Mouse (Mus musculus) adrenal gland, postnatal 14 days (tissue): ENCODE measurements at regions not wholly inside any gene's neighbourhood (a gene's known extent, or its start where the extent isn't known, plus 50 kb on each side); places are given as distances from the start of the nearest gene placed in this dataset.

ENCODE experiments used
- DNase-seq: peaks from one replicate; pipeline ENCODE4 v3.0.0; 2021; ENCODE audit warnings: mixed read lengths

DNA sequence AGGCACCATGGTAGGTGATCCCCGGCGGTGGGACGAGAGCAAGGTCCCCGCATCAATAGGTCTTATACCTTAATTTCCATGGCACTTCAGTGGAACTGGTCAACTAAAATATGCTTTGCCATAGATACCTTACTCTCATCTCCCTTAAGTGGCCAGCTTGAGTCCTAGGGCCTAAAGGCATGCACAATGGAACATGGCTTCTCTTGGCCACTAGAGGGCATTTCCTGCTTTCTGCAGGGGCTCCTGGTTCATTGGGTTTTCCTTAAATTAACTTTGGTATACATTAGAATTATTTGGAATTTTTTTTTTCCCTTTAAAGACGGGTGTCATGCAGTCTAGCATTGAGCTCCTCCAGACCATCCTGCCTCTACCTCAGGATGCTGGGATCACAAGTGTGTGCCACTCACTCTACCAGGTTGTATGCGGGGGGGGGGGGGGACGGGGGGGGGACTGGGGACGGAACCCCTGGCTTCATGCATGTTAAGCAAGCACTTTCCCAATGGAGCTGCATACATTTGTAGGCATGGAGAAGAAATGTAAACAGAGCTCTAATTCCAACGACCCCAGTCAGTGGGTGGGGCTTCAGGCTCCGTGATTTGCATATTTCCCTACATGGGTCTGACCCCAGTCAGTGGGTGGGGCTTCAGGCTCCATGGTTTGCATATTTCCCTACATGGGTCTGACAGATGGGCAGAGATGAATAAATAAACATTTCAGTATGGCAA, 113.4 kb upstream of the Cpm start:
- DNase-seq: peak; percentile 47

DNA sequence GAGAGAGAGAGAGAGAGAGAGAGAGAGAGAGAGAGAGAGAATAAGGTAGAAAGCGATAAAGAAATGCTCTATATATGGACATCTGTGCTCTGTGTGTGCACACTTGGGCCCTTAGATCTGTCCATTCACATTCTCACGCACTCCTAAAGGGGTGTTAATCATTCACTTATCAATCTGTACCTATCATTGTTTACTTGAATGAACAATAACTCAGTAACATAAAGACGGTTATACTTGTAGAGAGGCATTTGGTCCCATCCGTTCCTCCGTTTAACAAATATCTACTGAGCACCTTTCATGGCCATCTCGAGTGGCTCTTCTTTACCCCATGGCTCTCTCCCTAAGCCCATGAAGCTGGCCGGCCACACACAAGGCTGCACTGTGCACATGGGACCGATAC, 114.3 kb upstream of the Cpm start:
- DNase-seq: no peak

DNA sequence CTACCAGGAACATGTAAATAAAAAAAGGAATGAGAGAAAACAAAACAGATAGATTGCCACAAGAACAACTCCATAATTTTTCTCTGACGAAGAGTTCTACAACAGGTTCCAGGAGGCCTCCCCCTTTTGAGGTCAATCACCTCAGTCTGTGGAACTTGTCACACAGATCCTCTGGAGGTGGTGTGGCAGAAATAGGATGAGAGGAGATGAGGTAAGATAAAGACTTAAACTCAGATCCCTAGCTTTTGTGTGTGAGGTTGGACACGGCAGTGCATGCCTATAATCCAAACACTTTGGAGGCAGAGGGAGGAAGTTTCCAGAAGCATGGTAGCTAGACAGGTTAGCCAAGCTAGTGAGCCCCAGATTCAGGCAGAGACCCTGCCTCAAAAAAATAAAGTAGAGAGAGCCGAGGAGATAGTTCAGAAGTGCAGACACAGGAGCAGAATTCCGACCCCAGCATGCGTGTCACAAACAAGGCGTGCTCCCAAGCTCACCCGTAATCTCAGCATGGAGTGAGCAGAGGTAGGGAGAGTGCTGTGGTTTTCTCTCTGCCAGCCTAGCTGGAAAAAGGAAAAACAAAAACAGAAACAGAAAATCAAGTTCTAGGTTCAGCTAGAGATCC, 115.3 kb upstream of the Cpm start:
- DNase-seq: no peak

DNA sequence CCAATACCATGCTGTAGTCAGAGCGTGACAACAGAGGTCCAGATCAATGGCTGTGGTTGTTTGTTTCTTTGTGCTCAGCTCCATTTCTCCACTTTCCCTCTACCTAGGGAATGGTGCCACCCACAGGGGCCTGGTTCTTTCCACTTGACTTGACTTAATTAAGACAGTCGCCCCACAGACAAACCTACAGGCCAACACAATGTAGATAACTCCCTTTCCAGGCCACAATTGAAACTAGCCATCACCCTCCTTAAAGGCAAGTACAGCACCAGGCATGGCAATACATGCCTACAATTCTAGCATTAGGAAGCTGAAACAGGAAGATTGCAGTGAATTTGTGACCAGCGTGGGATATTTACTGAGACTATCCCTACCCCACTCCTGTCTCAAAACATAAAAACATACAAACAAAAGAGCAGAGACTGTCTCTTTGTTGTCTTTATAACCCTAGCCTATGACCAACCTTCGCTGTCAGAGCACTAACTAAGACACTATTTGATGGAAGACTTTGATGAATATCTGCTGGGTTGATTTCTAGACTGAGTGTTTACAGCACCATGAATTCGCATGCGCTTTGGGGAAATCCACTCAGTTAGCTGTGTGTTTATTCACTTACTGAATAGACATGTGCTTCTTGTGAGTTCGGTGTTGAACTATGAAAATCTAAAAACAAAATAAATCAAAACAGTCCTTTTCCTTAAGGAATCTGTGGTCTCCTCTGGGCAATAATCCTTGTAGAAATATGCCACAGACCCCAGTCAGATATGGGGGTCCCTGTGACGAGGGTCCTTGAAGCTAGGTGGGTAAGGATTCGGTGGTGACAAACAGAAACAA, 116.7 kb upstream of the Cpm start:
- DNase-seq: no peak

DNA sequence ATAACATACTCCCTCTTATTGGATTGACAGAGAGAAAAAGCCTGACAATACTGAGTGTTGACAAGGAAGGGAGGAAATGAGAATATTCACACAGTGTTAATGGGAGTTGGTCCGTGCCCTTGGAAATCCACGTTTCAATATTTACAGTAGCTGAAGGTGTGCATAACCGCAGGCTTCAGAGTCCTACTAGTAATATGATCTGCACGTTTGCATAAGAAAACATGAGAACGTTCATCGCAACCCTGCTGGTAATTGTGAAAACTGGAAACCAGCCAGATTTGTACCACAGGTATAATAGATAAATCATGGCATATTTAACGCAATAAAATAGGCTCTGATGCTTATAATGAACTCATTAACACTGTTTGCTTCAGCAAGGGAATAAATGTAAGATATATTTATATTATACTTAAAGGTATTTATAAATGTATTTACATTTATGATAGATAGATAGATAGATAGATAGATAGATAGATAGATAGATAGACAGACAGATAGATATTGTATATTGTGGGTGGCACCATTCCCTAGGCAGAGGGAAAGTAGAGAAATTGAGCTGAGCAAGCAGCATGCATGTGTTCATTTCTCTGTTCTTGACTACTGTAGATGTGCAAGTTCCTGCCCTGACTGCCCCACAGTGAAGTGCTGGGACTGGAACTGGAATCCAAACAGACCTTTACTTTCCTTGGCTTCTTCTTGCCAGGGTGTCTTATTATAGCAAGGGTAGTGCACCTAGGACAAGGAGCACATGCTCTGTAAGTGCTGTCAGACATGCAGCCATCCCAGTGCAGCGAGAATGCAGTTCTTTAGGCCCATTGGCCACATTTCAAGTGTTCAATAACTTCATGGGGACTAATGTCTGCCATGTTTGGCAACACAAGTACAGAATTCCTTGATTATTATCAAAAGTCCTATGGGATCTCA, 117.6 kb upstream of the Cpm start:
- DNase-seq: no peak

DNA sequence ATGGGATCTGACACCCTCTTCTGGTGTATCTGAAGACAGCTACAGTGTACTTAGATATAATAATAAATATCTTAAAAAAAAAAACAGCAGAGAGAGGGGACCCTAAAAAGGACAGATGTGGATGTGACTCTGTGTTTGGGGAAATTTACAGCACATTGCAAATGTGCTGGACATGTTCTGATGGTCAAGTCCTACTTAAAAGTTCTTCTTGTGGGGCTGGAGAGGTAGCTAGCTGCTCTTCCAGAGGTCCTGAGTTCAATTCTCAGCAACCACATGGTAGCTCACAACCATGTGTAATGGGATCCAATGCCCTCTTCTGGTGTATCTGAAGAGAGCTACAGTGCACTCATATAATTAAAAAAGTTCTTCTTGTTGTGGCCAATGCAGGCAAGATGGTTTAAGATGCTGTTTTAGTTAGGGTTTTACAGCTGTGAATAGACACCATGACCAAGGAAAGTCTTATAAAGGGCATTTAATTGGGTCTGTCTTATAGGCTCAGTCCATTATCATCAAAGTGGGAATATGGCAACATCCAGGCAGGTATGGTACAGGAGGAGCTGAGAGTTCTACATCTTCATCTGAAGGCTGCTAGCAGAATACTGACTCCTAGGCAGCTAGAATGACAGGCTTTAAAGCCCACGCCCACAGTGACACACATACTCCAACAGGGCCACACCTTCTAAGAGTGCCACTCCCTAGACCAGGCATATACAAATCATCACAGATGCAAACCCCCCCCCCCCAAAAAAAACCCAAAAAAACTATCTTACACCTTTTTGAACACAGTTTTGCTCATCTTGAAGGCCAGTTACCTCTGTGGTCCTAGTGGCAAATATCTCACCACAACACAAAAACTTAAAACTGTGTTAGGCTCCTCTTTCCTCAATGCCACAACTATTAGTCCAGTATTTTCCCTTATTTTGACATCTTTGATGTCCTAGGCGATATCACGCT, 118.5 kb upstream of the Cpm start:
- no peak for DNase-seq

DNA sequence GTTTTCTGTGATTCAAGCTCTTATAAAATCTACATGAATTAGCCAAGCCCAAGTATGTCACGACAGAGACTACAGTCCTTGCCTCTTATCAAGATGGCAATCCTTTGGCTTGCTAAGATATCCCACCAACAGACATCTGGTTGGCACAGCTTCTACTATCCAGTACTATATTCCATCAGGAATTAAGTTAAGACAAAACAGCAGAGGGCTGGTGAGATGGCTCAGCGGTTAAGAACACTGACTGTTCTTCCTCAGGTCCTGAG, 119.1 kb upstream of the Cpm start:
- no peak for DNase-seq

DNA sequence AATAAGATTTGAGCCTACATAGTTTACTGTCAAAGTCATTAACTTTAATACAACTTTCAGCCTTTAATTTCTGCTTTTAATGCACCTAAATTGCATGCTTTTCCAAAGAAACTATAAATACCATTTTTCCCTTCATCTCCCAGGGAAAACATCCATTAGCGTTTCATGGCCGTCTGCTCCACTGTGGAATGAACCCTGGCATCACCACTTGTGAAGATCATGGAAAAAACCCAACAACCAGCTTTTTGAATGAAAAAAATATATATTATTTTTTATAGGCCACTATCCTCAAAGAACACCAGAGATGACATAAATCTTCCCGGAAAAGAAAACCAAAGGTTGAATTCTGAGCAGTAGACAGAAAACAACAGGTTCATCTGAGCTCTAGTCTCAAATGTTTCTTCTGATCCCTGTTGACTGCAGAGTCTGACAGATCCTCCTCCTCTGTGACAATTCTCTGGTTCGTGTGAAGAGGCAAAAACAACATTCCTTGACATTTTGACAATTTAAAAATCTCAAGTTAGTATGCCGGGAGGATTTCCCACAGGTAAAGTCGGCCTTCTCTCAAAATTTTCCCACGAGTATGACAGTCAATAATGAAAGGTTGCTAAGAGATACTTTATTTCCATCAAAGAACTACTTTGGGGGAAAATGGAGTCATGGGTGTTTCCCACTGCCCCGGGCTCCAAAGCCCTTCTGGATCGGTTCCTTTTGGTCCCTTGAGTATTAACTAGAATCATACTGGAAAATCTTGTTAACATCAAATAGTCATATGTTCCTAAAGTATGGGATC, 119.7 kb upstream of the Cpm start:
- DNase-seq: no peak

DNA sequence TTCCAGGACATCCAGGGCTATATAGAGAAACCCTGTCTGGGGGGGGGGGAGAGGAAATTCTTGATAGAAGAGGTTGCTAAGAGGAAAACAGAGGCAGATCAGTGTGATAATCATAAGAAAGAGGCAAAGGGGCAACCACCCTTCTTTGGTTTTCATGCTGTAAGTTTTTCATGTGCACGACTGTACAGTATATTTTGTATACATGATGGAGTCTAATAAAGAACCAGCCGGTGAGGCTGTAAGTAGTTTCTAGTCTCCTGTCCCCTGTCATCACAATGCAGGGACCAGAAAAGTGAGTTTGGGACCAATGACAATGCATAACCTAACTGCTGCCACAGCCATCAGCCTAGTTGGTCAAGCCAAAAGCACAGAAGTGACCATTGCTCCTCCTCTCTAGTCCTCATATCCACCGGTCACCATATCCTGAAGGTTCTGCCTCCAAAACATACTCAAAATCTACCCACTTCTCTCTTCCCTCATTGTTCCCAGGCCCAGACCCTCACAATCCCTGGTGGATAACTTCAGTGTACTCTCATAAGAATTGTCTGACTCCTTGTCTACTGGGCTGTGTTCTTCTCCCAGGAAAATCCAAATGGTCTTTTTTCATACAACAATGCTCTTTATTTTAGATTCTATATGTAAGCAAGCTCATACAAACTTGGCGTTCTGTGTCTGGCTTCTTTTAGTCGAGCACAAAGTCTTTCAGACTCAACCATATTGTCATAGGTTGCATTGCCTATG, 122.9 kb upstream of the Cpm start:
- DNase-seq: no peak

DNA sequence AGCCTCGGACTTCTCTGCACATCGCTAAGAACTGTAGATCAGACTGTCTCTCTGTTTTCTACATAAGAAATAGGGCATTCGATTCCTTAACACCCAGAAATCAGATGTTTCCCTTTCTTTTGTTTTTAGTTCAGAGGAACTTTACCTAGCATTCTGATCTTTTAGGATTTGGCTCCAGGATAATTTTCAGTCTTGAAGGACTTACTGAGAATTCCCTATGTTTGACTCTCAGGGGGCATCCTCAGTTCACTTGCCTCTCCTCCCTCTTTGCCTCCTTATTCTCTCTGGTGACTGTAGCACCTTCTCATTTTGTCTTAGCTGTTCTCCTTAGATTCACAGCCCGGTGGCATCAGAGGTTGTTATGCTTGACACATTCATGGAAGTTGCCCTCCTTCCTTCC, 123.8 kb upstream of the Cpm start:
- DNase-seq: no peak

DNA sequence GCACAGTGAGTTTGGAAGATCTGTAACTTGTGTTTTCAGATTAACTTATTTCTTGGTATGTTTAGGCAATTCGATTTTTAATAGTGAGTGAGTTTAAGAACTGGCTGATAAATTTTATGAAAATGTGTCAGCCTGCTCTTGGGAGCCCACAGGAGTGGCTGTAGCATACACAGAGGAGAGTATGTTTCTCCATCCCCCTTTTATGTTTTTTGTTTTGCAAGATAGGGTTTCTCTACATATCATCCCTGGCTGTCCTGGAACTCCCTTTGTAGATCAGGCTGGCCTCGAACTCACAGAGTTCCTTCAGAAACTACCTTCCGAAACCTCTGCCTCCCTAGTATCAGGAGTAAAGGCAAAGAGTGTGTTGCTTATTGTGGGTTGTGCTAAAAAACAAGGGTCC, 124.2 kb upstream of the Cpm start:
- no peak for DNase-seq

DNA sequence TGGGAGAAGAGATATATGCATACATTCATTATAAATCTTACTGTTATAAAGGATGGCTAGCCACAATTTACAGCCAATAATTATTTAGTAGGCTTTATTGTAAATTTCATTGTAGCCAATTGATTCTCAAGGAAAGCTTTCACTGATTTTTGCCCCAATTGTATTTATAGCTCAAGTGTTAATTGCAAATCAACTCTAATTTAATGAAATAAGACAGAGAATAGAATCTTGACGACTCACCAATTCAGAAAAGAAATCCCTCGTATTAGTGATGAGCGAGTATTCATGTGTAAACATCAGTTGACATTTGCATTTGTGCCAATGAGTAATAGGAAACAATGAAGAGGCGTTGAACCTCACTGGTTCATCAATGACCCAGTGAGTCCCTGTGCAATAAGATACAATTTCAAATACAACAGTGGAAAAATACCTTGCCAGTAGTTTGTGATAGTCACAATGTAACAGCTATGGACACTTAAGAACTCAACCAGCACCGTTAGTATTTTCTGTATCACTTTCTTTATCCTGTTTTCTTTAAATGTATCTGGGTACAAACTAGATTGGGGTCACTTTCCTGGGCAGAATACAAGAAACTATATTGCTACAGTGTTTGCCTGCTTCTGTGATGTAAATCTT, 124.6 kb upstream of the Cpsf6 start:
- DNase-seq: no peak

DNA sequence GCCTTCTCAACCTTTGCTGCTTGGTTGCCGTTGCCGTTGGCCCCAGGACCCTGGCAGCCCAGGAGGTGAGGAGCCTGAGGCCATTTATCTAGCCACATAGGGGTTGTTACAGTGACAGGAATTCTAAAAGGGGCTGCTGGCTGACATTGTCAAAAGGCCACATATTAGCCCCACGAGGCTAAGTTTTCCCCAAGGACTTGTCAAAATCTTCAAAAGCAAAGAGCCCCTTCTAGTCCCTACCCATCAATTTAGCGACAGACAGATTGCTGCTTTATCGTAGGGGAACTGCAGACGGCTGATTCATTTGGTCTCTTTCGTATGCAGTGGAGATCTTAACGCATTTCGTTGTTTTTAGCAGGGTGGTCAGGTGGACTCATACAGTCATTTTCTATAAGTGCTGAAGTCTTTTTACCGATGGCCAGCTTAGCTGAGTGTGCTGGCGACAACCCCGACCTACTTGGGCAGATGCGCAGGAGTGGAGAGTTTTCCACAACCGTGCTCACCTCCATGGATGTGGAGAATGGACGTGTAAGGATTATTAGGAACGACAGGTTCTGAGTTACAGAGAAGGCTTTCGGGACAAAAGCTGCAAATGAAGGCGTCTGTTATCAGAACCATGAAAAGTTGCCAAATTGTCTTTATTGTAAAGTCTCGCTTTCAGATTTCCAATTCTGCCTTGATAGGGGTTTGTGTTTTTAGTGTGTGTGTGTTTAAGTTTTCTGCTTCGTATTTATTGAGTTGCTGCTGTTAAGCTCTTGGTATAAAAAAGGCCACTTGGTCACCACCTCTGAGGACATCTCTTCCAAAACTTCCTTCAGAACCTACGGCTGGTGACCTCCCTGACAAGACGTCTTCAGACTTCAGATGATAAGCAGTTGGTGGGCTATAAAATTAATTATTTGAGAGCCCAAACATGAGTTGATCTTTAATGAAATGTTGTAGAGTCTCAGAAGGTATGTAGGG, 123.7 kb upstream of the Cpsf6 start:
- no peak for DNase-seq

DNA sequence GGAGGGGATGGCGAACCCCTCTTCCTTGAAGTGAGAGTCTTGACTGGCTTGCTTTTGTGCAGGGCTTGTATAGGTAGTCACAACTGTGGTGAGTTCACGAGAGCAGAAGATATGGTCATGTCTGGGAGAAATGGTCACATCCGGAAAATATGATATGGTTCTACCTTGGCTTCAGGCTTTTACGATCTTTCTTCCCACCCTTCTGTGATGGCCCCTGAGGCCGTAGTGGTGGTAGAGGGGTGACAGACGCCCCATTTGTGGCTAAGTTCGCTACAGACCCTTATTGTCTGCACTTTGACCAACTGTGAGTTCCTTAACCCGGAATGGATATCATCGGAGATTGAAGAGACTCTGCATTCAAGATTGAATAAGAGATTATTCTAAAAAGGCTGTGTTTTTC, 122.9 kb upstream of the Cpsf6 start:
- DNase-seq: no peak

DNA sequence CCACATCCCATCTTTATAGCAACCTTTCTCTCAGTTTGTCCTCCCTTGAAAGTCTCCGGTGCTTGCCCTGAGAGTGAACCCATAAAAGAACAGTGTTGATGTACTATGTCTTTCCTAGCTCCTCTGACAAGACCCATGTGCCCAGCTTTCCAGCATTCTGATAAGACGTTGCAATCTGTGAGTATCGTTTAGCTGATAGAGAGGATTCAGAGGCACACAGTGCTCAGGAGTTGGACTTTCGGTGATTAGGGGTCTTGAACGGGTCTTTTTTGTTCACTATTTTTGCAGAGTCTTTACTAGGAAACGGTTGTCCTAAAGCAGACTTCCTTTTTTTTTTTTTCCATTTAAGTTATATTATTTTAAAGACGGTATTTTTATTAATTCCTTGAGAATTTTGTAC, 122.3 kb upstream of the Cpsf6 start:
- DNase-seq: no peak

DNA sequence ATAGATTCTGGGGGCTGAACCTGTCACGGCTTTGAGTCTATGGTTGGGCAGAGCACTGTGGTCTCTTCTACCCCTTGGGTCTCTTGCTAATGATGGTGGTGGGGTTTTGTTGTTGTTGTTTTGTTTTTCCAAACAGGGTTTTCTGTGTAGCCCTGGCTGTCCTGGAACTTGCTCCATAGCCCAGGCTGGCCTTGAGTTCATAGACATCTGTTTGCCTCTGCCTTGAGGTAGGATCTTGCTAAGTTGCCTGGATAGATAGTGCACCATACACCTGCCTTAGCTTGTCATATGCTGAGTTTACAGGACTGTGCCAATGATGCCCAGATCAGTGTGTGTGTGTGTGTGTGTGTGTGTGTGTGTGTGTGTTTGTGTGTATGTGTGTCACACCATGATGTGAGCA, 121.6 kb upstream of the Cpsf6 start:
- DNase-seq: no peak

DNA sequence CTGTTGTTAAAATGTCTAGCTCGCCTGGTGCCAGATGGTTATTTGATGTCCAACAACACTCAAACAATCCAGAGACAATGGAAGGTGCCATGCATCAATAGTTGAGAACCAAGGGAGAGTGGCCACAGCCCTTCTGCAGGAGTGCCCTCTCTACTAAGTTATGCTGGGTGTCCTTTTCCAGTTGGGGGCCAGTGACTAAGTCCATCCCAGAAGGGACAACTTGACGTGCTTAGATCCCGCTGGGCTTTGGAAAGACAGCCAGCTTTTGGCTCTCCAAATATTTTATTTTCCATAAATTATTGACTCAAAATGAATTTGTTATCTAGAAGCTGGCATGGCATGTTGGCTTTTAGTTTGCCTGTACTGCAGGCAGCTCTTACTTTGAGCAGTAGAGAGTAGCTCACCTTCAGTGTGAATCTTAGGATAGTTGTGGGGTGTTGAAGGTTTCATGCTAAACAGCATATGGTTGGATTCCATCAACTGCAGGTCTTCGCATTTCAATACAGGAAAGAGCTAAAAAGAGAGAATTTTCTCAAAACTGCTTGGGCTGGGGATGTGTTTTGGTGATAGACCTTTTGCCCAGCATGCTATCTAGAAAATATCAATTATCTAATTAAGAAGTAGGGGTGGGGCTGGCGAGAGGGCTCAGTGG, 120.8 kb upstream of the Cpsf6 start:
- DNase-seq: no peak
